Mouse (Mus musculus) megakaryocyte, embryonic 14.5 days (primary cell): ENCODE measurements at regions not wholly inside any gene's neighbourhood (a gene's known extent, or its start where the extent isn't known, plus 50 kb on each side); places are given as distances from the start of the nearest gene placed in this dataset.

Source experiments
- FLI1 ChIP-seq: IDR thresholded peaks from 2 replicates; pipeline ENCODE4 v1.6.1; 2012; ENCODE audit warnings: low read length, inconsistent platforms, mixed read lengths
- GATA1 ChIP-seq: IDR thresholded peaks from 3 replicates; pipeline ENCODE4 v1.6.1; 2012; ENCODE audit warnings: mixed read lengths, low read length, inconsistent platforms, borderline replicate concordance

- TF ChIP-seq GATA1 = no peak
- TF ChIP-seq FLI1 = no peak
Measured at GRCm38 (mm10) chr2:50914176-50914575, 234.7 kb downstream of the Rnd3 start.
